Mouse (Mus musculus) right cerebral cortex, adult 2 months (tissue): ENCODE measurements around the gene Cog4.
A peak's percentile ranks its signal among the peaks of the same experiment; 100 is the strongest.
"Not testable (repeated sequence)": the region's sequence is repeated elsewhere in the genome, so short reads cannot be mapped to it uniquely, and the experiment has no call there.

Experiments used
- DNase-seq, 2 experiments: peaks; one replicate each; pipeline ENCODE4 v3.0.0; 2021 to 2022; ENCODE audit warnings: low spot score in 2 of 2

Cog4 gene

GRCm38 (mm10) chr8:110828511-110828910, 17.9 kb upstream of the Cog4 start:
- DNase-seq: no peak

- DNase-seq: no peak
These were observed 14.4 kb upstream of the Cog4 start for GRCm38 (mm10) chr8:110831956-110832355.

- DNase-seq: no peak
These were observed 4.3 kb upstream of the Cog4 start for GRCm38 (mm10) chr8:110842012-110842574.

- no peak for DNase-seq
These were observed 3.2 kb upstream of the Cog4 start for GRCm38 (mm10) chr8:110843207-110843606.

GRCm38 (mm10) chr8:110844941-110845340, 1.5 kb upstream of the Cog4 start:
- no peak for DNase-seq

GRCm38 (mm10) chr8:110845821-110846404, 487 bp upstream of the Cog4 start:
- no peak for DNase-seq

DNA sequence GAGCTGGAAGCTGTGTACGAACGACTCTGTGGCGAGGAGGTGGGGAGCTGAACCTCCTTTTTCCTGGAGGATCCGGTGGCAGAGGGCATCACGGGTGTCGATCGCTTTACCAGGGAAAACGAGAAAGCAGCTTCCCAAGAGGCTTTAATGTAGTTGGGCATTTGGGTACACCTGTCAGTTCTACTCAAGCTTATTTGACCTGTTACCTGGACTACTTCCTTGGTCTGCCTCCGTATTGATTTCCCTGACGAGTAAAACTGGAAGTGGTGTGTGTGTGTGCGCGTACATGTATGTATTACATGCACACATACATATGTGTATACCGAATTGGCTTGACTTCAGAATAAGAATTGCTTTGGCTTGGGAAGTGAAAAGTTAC, 760 bp downstream of the Cog4 start:
- DNase-seq: no peak

DNA sequence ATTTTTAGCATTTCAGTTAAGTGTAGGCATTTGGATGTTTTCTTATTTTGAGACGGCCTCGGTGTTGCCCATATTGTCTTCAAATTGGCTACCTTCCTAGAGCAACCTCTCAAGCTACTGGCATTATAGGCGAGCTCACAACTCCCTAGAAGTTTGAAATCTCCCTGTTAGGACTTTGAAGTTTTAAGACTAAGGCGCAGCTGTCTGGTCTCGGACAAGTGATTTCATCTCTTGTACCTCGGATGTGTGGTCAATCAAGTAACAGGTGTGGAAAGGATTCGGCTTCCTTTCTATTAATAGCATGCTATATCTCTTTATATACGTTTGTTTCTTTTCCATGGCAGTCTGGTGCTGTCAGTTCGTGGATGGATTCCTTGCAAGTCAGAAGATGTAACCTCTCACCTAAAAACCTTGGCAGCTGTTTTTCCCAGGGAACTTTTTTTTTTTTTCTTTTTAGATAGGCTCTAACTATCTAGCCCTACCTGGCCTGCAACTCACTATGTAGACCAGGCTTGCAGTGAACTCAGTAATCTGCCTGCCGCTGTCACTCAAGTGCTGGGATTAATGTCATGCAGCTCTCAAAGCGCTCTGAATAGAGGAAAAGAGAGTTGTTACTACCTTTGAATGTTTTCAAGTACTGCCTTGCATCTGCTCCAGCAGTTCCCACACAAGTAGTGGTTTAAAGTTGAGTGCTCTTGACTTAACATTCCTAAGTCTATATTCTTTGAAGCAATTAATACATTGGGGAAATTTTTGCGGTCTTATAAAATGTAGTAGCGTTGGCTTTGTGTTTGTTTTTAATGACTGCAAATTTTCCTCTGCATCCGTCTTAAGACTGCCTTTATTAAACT, 1.5 kb downstream of the Cog4 start:
- no peak for DNase-seq

DNA sequence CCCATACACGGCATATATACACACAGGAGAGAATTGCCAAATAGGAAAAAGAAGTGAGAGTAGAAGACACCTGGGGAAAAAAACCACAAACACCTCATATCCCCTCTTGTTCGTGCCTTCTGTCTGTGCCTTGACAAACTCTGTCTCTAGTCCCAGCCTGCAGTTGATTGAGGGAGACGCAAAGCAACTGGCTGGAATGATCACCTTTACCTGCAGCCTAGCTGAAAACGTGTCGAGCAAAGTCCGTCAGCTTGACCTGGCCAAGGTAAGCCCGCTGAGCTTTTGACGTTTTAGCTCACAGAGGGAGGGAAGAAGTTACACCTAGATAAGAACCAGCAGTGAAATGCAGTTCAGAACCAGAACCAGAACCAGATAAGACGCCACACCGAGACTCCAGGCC, 4.8 kb downstream of the Cog4 start:
- DNase-seq: no peak

DNA sequence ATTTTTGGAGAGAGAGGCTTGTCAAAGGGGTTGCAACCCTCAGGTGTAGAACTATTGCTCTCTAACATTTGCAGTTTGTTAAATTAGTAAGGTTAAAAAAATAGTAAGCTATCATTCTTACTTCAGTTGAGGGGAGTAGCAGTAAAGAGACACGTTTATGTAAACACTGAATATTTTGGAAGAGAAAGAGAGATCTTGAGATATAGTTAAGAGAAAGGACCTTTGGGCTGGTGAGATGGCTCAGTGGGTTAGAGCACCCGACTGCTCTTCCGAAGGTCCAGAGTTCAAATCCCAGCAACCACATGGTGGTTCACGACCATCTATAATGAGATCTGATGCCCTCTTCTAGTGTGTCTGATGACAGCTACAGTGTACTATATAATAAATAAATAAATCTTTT, 9.7 kb downstream of the Cog4 start:
- not testable (repeated sequence) for DNase-seq

DNA sequence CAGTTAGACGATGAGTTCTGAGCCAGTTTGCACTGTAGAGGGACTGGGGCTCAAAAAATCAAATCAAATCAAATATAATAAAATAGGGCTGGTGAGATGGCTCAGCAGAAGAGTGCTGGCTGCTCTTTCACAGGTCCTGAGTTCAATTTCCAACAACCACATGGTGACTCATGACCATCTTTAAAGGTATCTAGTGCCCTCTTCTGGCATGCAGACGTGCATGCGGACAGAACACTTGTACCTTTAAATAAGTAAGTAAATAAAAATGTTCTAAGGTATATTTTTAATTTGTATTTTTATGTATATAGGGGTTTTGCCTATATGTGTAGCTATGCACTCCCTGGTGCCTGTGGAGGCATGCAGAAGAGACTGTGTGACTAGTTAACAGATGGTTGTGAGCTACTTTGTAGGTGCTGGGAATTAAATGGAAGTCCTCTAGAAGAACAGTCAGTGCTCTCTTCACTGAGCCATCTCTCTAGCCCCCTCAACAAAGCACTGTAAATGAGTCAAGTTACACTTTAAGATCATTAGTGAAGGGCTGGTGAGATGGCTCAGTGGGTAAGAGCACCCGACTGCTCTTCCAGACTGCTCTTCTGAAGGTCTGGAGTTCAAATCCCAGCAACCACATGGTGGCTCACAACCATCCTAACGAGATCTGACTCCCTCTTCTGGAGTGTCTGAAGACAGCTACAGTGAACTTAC, 10.5 kb downstream of the Cog4 start:
- DNase-seq: no peak

- no peak for DNase-seq
These were observed 13.5 kb downstream of the Cog4 start for GRCm38 (mm10) chr8:110859651-110860501.

DNA sequence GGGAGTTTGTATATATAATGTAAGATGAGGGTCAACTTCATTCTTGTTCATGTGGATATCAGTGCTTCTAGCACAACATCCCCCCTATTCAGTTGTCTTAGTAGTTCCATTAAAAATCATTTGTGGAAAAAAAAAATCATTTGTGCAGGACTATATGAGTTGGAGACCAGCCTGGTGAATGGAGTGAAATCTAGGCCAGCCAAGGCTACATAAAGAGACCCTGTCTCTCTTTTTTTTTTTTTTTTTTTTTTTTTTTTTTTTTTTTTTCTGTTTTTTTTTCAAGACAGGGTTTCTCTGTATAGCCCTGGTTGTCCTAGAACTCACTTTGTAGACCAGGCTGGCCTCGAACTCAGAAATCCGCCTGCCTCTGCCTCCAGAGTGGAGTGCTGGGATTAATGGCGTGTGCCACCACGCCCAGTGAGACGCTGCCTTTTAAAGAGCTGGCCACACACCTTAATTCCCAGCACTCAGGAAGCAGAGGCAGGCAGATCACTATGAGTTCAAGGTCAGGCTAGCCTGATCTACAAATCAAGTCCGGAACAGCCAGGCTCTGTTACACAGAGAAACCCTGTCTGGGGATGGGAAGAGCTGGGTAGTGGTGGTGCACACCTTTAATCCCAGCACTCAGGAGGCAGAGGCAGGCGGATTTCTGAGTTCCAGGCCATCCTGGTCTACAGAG, 15.1 kb downstream of the Cog4 start:
- not testable (repeated sequence) for DNase-seq

DNA sequence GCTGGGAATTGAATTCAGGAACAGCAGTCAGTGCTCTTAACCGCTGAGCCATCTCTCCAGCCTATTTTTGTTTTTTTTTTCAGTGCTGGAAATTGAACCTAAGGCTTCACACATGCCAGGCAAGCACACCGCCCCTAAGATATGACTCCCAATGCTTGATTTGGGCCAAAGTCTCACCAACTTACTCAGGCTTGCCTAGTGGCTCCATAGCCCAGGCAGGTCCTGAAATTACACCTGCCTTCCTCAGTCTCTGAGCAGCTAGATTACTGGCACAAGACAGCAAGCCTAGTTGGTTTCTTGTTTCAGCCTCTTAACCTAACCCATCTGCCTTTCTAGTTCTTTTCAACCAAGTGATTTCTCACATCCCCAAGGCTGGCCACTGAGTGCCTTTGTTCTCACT, 24.1 kb downstream of the Cog4 start:
- no peak for DNase-seq

DNA sequence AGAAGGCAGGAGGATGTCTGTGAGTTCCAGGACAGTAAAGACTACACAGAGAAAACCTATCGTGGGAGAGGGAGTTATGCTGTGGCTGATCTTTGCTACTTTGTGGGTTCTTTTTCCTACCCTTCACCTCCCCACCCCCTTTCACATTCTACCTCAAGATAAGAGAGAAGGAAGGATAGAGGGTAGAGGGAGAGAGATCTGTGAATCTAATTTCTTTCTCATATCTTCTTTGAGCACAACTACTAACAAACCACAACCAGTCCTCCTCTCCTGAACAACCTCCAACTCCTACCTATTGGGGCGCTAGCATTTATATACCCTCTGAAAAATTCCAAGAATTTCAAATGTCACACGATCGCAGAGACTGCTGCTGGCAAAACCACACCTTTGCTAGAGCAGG, 31.5 kb downstream of the Cog4 start:
- DNase-seq: no peak

- DNase-seq: peak; percentile 50 to 53
These were observed 35.4 kb downstream of the Cog4 start for GRCm38 (mm10) chr8:110881741-110882310.

- no peak for DNase-seq
These were observed 37.4 kb downstream of the Cog4 start for GRCm38 (mm10) chr8:110883824-110884223.

DNA sequence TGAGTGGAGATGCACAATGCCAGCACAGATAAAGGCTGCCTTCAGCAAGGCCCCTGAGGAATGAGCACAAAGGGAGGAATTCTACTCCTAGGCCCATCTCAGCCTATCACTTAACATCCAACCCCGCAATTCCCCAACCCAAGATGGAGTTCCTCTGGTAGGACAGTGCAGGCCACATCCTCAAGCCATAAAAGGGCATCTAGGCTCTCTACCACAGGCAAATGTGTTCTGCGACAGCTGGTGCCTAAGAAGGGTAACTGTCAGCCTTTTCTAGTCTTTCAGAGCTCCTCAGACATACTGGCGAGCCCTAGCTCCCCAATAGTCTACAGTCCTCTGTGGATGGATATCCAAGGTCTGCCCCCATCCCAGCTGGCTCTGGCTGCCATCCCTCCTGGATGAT, 40.2 kb downstream of the Cog4 start:
- no peak for DNase-seq

GRCm38 (mm10) chr8:110887551-110887950, 41.2 kb downstream of the Cog4 start:
- DNase-seq: no peak

DNA sequence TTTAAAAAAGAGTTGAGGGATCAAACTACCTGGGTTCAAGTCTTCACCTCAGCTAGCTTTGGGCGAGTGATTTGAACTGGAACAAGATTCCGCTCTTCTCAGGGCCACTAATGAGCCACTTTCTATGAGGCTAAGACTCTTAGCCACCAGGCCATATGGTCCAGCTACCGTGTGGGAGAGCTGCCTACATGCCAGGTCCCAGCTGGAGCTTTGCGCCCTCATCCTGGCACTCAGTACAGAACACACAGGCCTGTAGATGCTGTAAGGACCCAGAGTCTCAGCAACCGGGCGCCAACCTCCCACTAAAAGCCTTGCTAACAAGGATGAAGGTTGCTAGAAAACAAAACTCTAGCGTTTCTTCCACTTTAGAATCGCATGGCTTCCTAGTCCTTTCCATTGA, 42.0 kb downstream of the Cog4 start:
- DNase-seq: peak in 1 of 2 experiments; percentile 25

GRCm38 (mm10) chr8:110888860-110889259, 42.5 kb downstream of the Cog4 start:
- DNase-seq: no peak
